Mouse (Mus musculus): Measurements from ENCODE around the gene Gnmt. TPM values are rescaled to one million over a fixed set of nuclear protein-coding genes. Genes with fewer than 3 reads are reported as not detected.
"Not testable (repeated sequence)": the region's sequence is repeated elsewhere in the genome, so short reads cannot be mapped to it uniquely, and the experiment has no call there.

The Gnmt gene
- under 1 TPM; 0.44 to 0.52 TPM for total RNA-seq (2021)
- long read RNA-seq, experiment 1 = 0 reads
- long read RNA-seq, experiment 2, partial matches to known transcripts = 0 of 1 reads
- long read RNA-seq, experiment 2, other reads (novel, unspliced or antisense) = 1 of 1 reads

GRCm38 (mm10) chr17:46728904-46729318, at the start of gene Gnmt:
TSS of gene Gnmt (minus strand) at chr17:46729168.
- DNase-seq (ENCODE audit: low spot score in 2 of 2) = no peak

- no peak for DNase-seq (ENCODE audit: low spot score in 2 of 2)
Observed at GRCm38 (mm10) chr17:46776087-46776486, 47.1 kb upstream of the Gnmt start.

- no peak for DNase-seq (ENCODE audit: low spot score in 2 of 2)
Observed at GRCm38 (mm10) chr17:46775070-46775469, 46.1 kb upstream of the Gnmt start.

GRCm38 (mm10) chr17:46774131-46774472, 45.1 kb upstream of the Gnmt start:
- no peak for DNase-seq (ENCODE audit: low spot score in 2 of 2)

GRCm38 (mm10) chr17:46773278-46774130, 44.5 kb upstream of the Gnmt start:
- DNase-seq (ENCODE audit: low spot score in 2 of 2) = no peak

GRCm38 (mm10) chr17:46772404-46773277, 43.7 kb upstream of the Gnmt start, which contains the start of gene 2310039H08Rik:
TSS of gene 2310039H08Rik (plus strand) at chr17:46772635.
- DNase-seq (ENCODE audit: low spot score in 2 of 2) = peak; percentile 72 to 84

GRCm38 (mm10) chr17:46772038-46772403, 43.1 kb upstream of the Gnmt start:
- DNase-seq (ENCODE audit: low spot score in 2 of 2) = no peak

GRCm38 (mm10) chr17:46771616-46772015, 42.6 kb upstream of the Gnmt start:
- DNase-seq (ENCODE audit: low spot score in 2 of 2) = no peak

GRCm38 (mm10) chr17:46771025-46771424, 42.1 kb upstream of the Gnmt start:
- no peak for DNase-seq (ENCODE audit: low spot score in 2 of 2)

GRCm38 (mm10) chr17:46770546-46770945, 41.6 kb upstream of the Gnmt start:
- no peak for DNase-seq (ENCODE audit: low spot score in 2 of 2)

- no peak for DNase-seq (ENCODE audit: low spot score in 2 of 2)
Observed at GRCm38 (mm10) chr17:46767868-46768267, 38.9 kb upstream of the Gnmt start.

GRCm38 (mm10) chr17:46764916-46765315, 35.9 kb upstream of the Gnmt start:
- not testable (repeated sequence) for DNase-seq (ENCODE audit: low spot score in 2 of 2)

GRCm38 (mm10) chr17:46763544-46763943, 34.6 kb upstream of the Gnmt start, which contains the start of gene Ptcra:
TSS of gene Ptcra (minus strand) at chr17:46763712.
- DNase-seq (ENCODE audit: low spot score in 2 of 2) = no peak

- DNase-seq (ENCODE audit: low spot score in 2 of 2) = no peak
Observed at GRCm38 (mm10) chr17:46758753-46759152, 29.8 kb upstream of the Gnmt start.

GRCm38 (mm10) chr17:46751794-46752556, 23.0 kb upstream of the Gnmt start, which contains the start of gene Cnpy3:
TSS of gene Cnpy3 (minus strand) at chr17:46752214.
- peak; percentile 97 to 99 for DNase-seq (ENCODE audit: low spot score in 2 of 2)

GRCm38 (mm10) chr17:46751056-46751793, 22.3 kb upstream of the Gnmt start:
- no peak for DNase-seq (ENCODE audit: low spot score in 2 of 2)

GRCm38 (mm10) chr17:46750580-46750979, 21.6 kb upstream of the Gnmt start:
- no peak for DNase-seq (ENCODE audit: low spot score in 2 of 2)

GRCm38 (mm10) chr17:46749282-46749681, 20.3 kb upstream of the Gnmt start:
- no peak for DNase-seq (ENCODE audit: low spot score in 2 of 2)

- DNase-seq (ENCODE audit: low spot score in 2 of 2) = no peak
Observed at GRCm38 (mm10) chr17:46747806-46748205, 18.8 kb upstream of the Gnmt start.

- no peak for DNase-seq (ENCODE audit: low spot score in 2 of 2)
Observed at GRCm38 (mm10) chr17:46747234-46747633, 18.3 kb upstream of the Gnmt start.
